In the genomic region with DNA sequence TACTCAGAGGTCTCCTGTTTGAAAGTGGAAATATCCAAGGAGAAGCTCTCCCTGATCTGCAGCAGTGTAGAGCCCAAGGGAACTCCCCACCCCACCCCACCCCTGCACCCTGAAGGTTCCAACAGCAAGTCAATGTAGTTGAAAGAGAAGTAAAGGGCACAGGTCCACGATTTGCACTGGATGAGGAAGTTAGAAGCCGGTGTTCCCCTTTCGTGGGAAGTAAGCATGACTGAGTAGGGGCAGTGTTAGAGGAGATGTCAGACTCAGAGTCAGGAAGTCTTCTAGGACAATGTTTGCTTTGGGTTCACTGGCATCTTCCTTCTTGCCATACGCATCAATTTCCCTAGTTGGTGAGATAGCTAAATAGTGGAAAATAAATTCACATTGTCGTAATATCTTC, we compare ENCODE assay signal across 16 mouse cellular contexts.
A peak's percentile ranks its signal among the peaks of the same experiment; 100 is the strongest.
DNase-seq lines count a peak whose midpoint lies in the region; ATAC-seq and TF ChIP-seq lines count a peak whose summit lies in the region.
"Had no signal": no experiment of that assay in that cellular context is flagged by ENCODE, and none has a peak within 500 bp of the region (broad histone marks: within the 10 kb centered on the region; RNA-seq: fewer than 3 reads in every experiment).

No protein-coding gene starts in this region.

- no peak for TF ChIP-seq POLR2A in MEL (IDR thresholded peaks at IDR 0.05; ENCODE audit: control insufficient read depth in 1 of 2, insufficient read depth in 1 of 2, low read depth in 1 of 2, low read length in 2 of 2, poor library complexity in 1 of 2)

- no peaks in the 10 kb centered on the region for H3K9me3 ChIP-seq in heart, embryonic 11.5 days (replicated peaks; ENCODE audit: control insufficient read depth, low read length)
- no peaks in the 10 kb centered on the region for H3K9me3 ChIP-seq in MEL (replicated peaks; ENCODE audit: insufficient read depth, low read length)
- H3K9me3 ChIP-seq: midbrain, embryonic 13.5 days had no signal

- ATAC-seq in heart, embryonic 11.5 days (replicated peaks; ENCODE audit: insufficient number of reproducible peaks, low FRiP score, low TSS enrichment), result no peak
- ATAC-seq in megakaryocyte, adult 5-6 weeks (ENCODE audit: poor library complexity, severe bottlenecking), result peak; percentile 91

- no peaks in the 10 kb centered on the region for H3K36me3 ChIP-seq in heart, embryonic 11.5 days (ENCODE audit: control insufficient read depth, insufficient read depth, low read length)
- no peaks in the 10 kb centered on the region for H3K36me3 ChIP-seq in MEL (ENCODE audit: control insufficient read depth in 1 of 2, insufficient read depth in 2 of 2, low read length in 2 of 2)
- H3K36me3 ChIP-seq: midbrain, embryonic 13.5 days had no signal

- peaks cover 20% of the 10 kb centered on the region for H3K4me1 ChIP-seq in heart, embryonic 11.5 days (ENCODE audit: control insufficient read depth, insufficient read depth, low read length)
- H3K4me1 ChIP-seq in MEL (ENCODE audit: control insufficient read depth in 1 of 2, insufficient read depth in 2 of 2, low read length in 2 of 2), result no peaks in the 10 kb centered on the region

- WGBS in heart, embryonic 11.5 days (ENCODE audit: insufficient replicate concordance), result 72% methylated on average over 5 of the region's 5 CpGs

- H3K4me3 ChIP-seq in heart, embryonic 11.5 days (ENCODE audit: low read depth, low read length), result no peak overlapping the region
- H3K4me3 ChIP-seq in MEL (ENCODE audit: control insufficient read depth in 1 of 2, insufficient read depth in 1 of 2, low read depth in 2 of 2, low read length in 2 of 2), result no peak overlapping the region

- TF ChIP-seq EP300 in MEL (IDR thresholded peaks at IDR 0.05; ENCODE audit: low read depth in 1 of 2, low read length in 2 of 2), result no peak

- no peak for DNase-seq in heart, postnatal 4 days
- DNase-seq in lung, postnatal 36 days, result peak; percentile 25
- no peak for DNase-seq in lung, postnatal 14 days
- peak; percentile 33 for DNase-seq in MEL (ENCODE audit: low read depth, low spot score)
- DNase-seq in ovary, postnatal 14 days (ENCODE audit: low spot score), result no peak
- DNase-seq in thymus, adult 18-20 months, result no peak
- DNase-seq: adrenal gland, postnatal 14 days; cerebellum, adult 9-11 months; kidney, adult 8-10 months; kidney, postnatal 4 days; lung, postnatal 10 days had no signal

- peak overlapping the region; percentile 87 for H3K27ac ChIP-seq in heart, embryonic 11.5 days (ENCODE audit: low read depth, low read length)
- no peak overlapping the region for H3K27ac ChIP-seq in MEL (ENCODE audit: control insufficient read depth, low read depth, low read length)
- H3K27ac ChIP-seq: hindbrain, postnatal 0 days; liver, embryonic 14.5 days had no signal

- peak overlapping the region; percentile 59 for H3K4me2 ChIP-seq in heart, embryonic 11.5 days

- no peak for TF ChIP-seq CTCF in MEL (IDR thresholded peaks at IDR 0.05 in 2 of 3, conservative IDR thresholded peaks at IDR 0.05 in 1 of 3; ENCODE audit: control insufficient read depth in 1 of 3, insufficient read depth in 1 of 3, low read depth in 2 of 3, low read length in 3 of 3, poor library complexity in 1 of 3, severe bottlenecking in 1 of 3)

- H3K79me2 ChIP-seq in MEL (ENCODE audit: control insufficient read depth, insufficient read depth, low read length, poor library complexity), result no peaks in the 10 kb centered on the region

- H3K27me3 ChIP-seq in heart, embryonic 11.5 days (ENCODE audit: control insufficient read depth, insufficient read depth, low read length), result no peaks in the 10 kb centered on the region
- no peaks in the 10 kb centered on the region for H3K27me3 ChIP-seq in MEL (ENCODE audit: control insufficient read depth in 1 of 2, insufficient read depth in 2 of 2, low read length in 2 of 2)

- H3K9ac ChIP-seq in heart, embryonic 11.5 days (ENCODE audit: low read depth, low read length), result peak overlapping the region; percentile 47; the same call in 1 of the 2 replicates
- no peak overlapping the region for H3K9ac ChIP-seq in MEL (ENCODE audit: control insufficient read depth, low read depth, low read length, poor library complexity, severe bottlenecking)
- H3K9ac ChIP-seq: liver, embryonic 14.5 days had no signal

- TF ChIP-seq RAD21 in MEL (IDR thresholded peaks at IDR 0.05; ENCODE audit: low read depth, low read length), result no peak

TF ChIP-seq in MEL, 35 proteins besides CTCF, POLR2A, EP300 and RAD21:
- TF ChIP-seq MYB (IDR thresholded peaks at IDR 0.05; ENCODE audit: low read depth, low read length) (no peak), ZMIZ1 (IDR thresholded peaks at IDR 0.05; ENCODE audit: low read depth, low read length) (no peak), E2F4 (IDR thresholded peaks at IDR 0.05; ENCODE audit: borderline replicate concordance, low read depth, low read length) (no peak), JUND (IDR thresholded peaks at IDR 0.05; ENCODE audit: low read depth, low read length) (no peak), MYC (IDR thresholded peaks at IDR 0.05; ENCODE audit: low read depth, low read length) (no peak), TCF12 (IDR thresholded peaks at IDR 0.05; ENCODE audit: low read depth, low read length) (no peak), GABPA (IDR thresholded peaks at IDR 0.05; ENCODE audit: low read depth, low read length) (no peak), MAFK (IDR thresholded peaks at IDR 0.05; ENCODE audit: borderline replicate concordance, low read depth, low read length) (no peak), HCFC1 (IDR thresholded peaks at IDR 0.05; ENCODE audit: low read depth, low read length) (no peak), KAT2A (conservative IDR thresholded peaks at IDR 0.05; ENCODE audit: low read depth, low read length) (no peak), POLR2AphosphoS5 (IDR thresholded peaks at IDR 0.05; ENCODE audit: borderline replicate concordance, low read depth, low read length) (no peak), ZNF384 (IDR thresholded peaks at IDR 0.05; ENCODE audit: low read depth, low read length) (no peak)
TF ChIP-seq in MEL: peak in this region for 0.

Comparison
In these comparisons a context has a peak if more than half of its experiments do, and no peak if none do; other contexts are left out.
1. DNase-seq: peak in lung, postnatal 36 days (single experiment) and MEL (single experiment); none in heart, postnatal 4 days (single experiment), lung, postnatal 14 days (single experiment), ovary, postnatal 14 days (single experiment) and thymus, adult 18-20 months (0 of 2).